Mouse (Mus musculus) liver, embryonic 15.5 days (tissue): Measurements from ENCODE around the gene Kctd12b. TPM values are rescaled to one million over a fixed set of nuclear protein-coding genes. Genes with fewer than 3 reads are reported as not detected.
"Not testable (repeated sequence)": the region's sequence is repeated elsewhere in the genome, so short reads cannot be mapped to it uniquely, and the experiment has no call there.

Experiments used
- ATAC-seq: fragments of 200-750 bp; cut with Nextera tagmentation; 2 replicates; pipeline ENCODE4 v1.8.0; 2017; ENCODE audit warnings: moderate number of reproducible peaks, mild to moderate bottlenecking, moderate library complexity; ENCODE audit not compliant: insufficient read depth
- H3K27ac ChIP-seq: fragments of 300-500 bp; sonication (generic); replicated peaks from 2 replicates; pipeline ENCODE4 v1.5.1; 2015; ENCODE audit warnings: mild to moderate bottlenecking, inconsistent platforms
- H3K27me3 ChIP-seq: fragments of 300-500 bp; sonication (generic); 2 replicates; pipeline ENCODE4 v1.6.1; 2015; ENCODE audit warnings: mild to moderate bottlenecking, inconsistent platforms
- H3K36me3 ChIP-seq: fragments of 300-500 bp; sonication (generic); replicated peaks from 2 replicates; pipeline ENCODE4 v1.6.1; 2015; ENCODE audit warnings: moderate library complexity, mild to moderate bottlenecking, inconsistent platforms
- H3K4me1 ChIP-seq: fragments of 300-500 bp; sonication (generic); replicated peaks from 2 replicates; pipeline ENCODE4 v1.6.1; 2015; ENCODE audit warnings: inconsistent platforms
- H3K4me2 ChIP-seq: fragments of 300-500 bp; sonication (generic); 2 replicates; pipeline ENCODE4 v1.6.1; 2015; ENCODE audit warnings: moderate library complexity, mild to moderate bottlenecking, inconsistent platforms
- H3K4me3 ChIP-seq: fragments of 300-500 bp; sonication (generic); replicated peaks from 2 replicates; pipeline ENCODE4 v1.5.1; 2015; ENCODE audit warnings: mild to moderate bottlenecking, inconsistent platforms
- H3K9ac ChIP-seq: fragments of 300-500 bp; sonication (generic); 2 replicates; pipeline ENCODE4 v1.6.1; 2015; ENCODE audit warnings: moderate library complexity, mild to moderate bottlenecking, inconsistent platforms
- H3K9me3 ChIP-seq: fragments of 300-500 bp; sonication (generic); replicated peaks from 2 replicates; pipeline ENCODE4 v1.6.1; 2016; ENCODE audit warnings: inconsistent platforms
- WGBS: fragments of 180-500 bp; shearing (Covaris S2); methylation state at CpG from one replicate; pipeline ENCODE4 v1.1.7; 2015; ENCODE audit warnings: mixed read lengths; ENCODE audit not compliant: insufficient replicate concordance; 5-methylcytosine and 5-hydroxymethylcytosine counted together
- polyA plus RNA-seq: library from polyadenylated mRNA; unstranded; fragments of >200 nt; fragmentation: Nextera tagmentation; extraction: Ambion mirVana; gene quantifications from 2 replicates; pipeline ENCODE4 v1.2.1, GENCODE M21; 2015

The Kctd12b gene
- 0.66 and 0.67 TPM in 2 replicates for polyA plus RNA-seq

DNA sequence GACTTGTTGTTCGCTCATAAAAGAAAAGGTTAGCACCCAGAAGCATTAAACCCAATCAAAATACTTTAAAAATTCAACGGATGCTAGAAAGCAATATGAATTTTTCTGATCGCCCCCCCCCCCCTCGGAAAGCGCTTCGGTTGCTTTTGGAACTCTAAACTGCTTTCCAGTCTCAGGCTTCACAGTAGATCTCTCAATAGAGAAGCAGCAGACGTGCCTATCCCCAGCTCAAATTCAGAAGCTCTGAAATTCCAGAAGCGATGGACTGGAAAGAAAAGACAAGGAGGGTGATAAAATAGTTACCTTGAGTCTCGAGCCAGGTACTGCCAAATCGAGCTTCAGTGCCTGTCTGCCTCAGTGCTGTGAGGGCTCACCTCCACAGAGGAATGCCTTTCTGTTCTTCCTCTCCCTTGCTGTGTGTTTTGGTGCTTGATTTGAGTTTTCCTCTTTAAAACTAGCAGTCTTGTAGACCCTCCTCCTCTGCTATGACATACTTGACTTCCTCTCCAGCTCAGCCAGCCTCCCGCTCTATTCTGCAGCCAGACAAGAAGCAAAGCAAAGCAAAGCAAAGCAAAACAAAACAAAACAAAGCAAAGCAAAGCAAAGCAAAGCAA, at the start of gene Kctd12b:
TSS of gene Kctd12b (minus strand) at position 610 of the 614 bp plus-strand sequence.
- H3K4me2 ChIP-seq = peak within 1 kb of the TSS; percentile 10; the same call in 1 of the 2 replicates
- H3K4me1 ChIP-seq = no peaks in the 10 kb centered on the region
- H3K4me3 ChIP-seq = peak within 1 kb of the TSS; percentile 7
- H3K27ac ChIP-seq = no peak within 1 kb of the TSS
- no peak within 1 kb of the TSS for H3K9ac ChIP-seq
- no peaks in the 10 kb centered on the region for H3K27me3 ChIP-seq
- no peaks in the 10 kb centered on the region for H3K36me3 ChIP-seq
- no peak for ATAC-seq
- H3K9me3 ChIP-seq = no peaks in the 10 kb centered on the region
- WGBS = 21% methylated on average over 11 of the region's 11 CpGs

DNA sequence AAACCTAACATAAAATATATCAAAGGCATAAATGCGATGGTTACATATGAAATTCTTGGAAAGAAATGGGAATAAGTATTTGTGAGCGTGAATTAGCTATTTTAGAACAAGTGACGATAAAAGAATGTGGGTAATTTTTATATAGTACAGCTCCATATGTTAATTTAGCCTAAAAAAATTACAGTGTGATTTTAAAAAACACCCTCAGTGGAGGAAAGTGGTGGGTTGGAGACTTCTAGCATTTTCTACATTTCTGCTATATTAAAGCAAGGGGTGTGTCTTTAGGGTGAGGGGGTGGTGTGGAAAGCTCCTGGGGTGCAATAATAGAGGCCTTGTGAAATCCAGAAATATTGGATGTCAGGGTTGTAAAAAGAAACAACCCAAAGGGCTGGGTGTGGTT, 46.3 kb upstream of the Kctd12b start:
- no peak for ATAC-seq
- Histone ChIP-seq H3K27ac (no peak overlapping the region), H3K4me1 (no peaks in the 10 kb centered on the region), H3K4me3 (no peak overlapping the region), H3K9me3 (no peaks in the 10 kb centered on the region), H3K36me3 (no peaks in the 10 kb centered on the region), H3K9ac (no peak overlapping the region), H3K27me3 (no peaks in the 10 kb centered on the region), H3K4me2 (no peak overlapping the region)
- 66% methylated on average over 3 of the region's 3 CpGs for WGBS

DNA sequence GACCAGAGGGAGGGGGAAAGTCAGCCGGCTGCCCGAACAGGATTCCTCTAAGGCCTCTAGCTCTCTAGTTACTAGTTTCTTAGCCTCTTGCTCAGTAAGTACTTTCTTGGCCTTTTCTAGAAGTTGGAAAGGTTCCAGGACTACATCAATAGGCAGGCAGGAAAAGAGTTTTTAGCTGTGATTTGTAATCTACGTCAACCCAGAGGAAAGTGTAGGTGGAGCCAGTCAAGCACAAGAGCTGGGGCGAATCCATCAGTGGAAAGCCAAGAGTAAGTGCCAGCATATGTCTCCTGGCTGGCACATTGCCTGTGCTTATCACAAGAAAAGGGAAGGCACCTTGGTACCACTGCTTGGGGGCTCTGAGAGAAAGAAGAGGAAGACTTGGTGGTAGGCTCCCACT, 39.5 kb upstream of the Kctd12b start:
- Histone ChIP-seq H3K4me2 (no peak overlapping the region), H3K27ac (no peak overlapping the region), H3K9me3 (no peaks in the 10 kb centered on the region), H3K36me3 (no peaks in the 10 kb centered on the region), H3K4me3 (no peak overlapping the region), H3K9ac (no peak overlapping the region), H3K4me1 (no peaks in the 10 kb centered on the region), H3K27me3 (no peaks in the 10 kb centered on the region)
- WGBS = 63% methylated on average over 4 of the region's 4 CpGs
- ATAC-seq = no peak

DNA sequence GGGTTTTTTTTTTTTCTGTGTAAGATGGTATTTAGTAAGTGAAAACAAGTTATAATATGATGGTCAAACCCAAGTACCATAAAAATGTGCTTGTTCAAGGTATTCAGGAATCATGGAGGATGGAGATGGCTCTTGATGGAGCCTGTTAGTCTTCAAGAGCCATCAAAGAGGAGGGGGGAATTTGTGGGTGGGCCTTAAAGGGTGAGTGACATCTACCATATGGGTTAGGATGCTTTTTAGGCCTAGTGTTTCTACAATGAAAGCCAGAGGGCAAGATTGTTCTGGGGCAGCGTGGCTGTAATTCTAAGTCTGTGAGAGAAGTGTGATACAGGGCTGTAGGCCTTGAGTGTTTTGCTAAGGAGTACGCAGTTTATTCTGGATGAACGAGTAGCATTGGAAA, 28.2 kb upstream of the Kctd12b start:
- 56% methylated on average over 3 of the region's 3 CpGs for WGBS
- Histone ChIP-seq H3K4me1 (no peaks in the 10 kb centered on the region), H3K9ac (no peak overlapping the region), H3K36me3 (no peaks in the 10 kb centered on the region), H3K4me2 (peak overlapping the region; percentile 46), H3K27me3 (no peaks in the 10 kb centered on the region), H3K9me3 (no peaks in the 10 kb centered on the region), H3K27ac (no peak overlapping the region), H3K4me3 (peak overlapping the region; percentile 62; the same call in 1 of the 2 replicates)
- ATAC-seq = no peak

DNA sequence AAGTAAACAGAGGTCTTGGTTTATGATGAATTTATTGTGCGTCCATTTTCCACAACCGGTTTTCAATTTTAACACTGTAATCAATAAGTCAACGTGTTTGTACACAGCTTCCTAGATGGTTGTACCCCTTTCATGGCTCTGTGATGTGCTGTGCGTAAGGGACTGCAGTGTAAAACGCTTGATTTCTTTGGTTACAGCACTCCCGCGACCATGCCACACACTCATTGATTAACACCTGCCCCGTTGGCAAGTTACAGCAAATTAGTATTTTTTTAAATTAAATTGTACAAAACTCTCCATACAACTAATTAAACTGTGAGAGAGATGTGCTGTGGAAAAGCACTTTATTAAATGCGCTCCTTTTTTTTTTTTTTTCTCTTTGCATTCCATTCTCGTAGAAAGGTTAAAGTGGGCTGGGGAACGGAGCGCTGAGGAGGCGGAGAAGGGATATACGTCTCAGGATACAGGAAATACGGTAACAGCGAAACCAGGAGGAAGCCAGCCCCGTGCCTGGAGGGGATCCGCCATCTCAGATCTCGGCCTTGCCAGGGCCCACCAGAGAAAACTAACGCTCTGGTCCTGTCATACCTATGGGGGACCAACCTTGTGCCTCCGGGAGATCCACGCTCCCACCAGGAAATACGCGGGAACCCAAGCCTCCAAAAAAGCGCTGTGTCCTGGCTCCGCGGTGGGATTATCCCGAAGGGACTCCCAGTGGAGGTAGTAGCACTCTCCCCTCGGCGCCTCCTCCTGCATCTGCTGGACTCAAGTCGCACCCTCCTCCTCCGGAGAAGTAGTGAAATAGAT, 27.1 kb upstream of the Kctd12b start, which contains the start of gene Nbdy:
TSS of gene Nbdy (plus strand) at position 481 of the 807 bp plus-strand sequence.
- no peaks in the 10 kb centered on the region for H3K27me3 ChIP-seq
- H3K27ac ChIP-seq = no peak within 1 kb of the TSS
- H3K9me3 ChIP-seq = no peaks in the 10 kb centered on the region
- H3K36me3 ChIP-seq = no peaks in the 10 kb centered on the region
- peak within 1 kb of the TSS; percentile 51 for H3K9ac ChIP-seq
- H3K4me3 ChIP-seq = peak within 1 kb of the TSS; percentile 62
- peak; percentile 68 for ATAC-seq
- no peaks in the 10 kb centered on the region for H3K4me1 ChIP-seq
- peak within 1 kb of the TSS; percentile 59 for H3K4me2 ChIP-seq
- 10% methylated on average over 32 of the region's 32 CpGs for WGBS

DNA sequence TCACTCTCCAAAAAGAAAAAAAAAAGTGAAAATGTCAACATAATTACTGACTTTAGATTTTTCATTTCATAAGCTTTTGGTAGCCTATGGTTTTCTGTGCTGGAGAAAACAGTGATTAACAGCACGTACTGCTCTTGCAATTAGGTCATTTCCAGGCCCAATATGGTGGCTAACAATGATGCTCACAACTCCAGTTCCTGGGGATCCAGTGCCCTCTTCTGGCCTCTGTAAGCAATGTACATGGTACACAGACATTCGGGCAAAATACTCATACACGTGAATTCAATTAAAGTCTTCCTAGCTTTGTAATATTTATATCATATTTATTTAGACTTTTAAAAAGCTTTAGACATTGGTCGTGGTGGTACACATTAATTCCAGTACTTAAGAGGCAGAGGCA, 23.4 kb upstream of the Kctd12b start:
- Histone ChIP-seq H3K27ac (no peak overlapping the region), H3K9me3 (no peaks in the 10 kb centered on the region), H3K27me3 (no peaks in the 10 kb centered on the region), H3K36me3 (no peaks in the 10 kb centered on the region), H3K4me1 (no peaks in the 10 kb centered on the region), H3K9ac (no peak overlapping the region), H3K4me3 (no peak overlapping the region), H3K4me2 (no peak overlapping the region)
- no peak for ATAC-seq
- 33% methylated on average over 4 of the region's 4 CpGs for WGBS

DNA sequence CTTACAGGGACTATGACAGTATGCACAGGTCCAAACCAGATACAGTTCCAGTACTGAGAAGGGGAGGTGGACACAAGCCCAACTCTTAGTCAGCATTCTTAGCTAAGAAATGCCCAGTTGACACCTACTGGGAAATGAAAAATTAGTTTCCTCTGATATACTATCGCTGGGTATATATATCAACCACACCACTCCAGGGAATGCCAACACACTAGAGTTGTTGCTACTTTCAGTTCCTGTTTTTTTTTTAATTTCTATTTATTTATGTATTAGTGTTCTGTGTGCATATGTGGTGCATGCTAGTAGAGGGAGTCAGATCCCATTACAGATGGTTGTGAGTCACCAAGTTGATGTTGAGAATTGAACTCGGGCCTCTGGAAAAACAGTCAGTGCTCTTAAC, 20.5 kb upstream of the Kctd12b start:
- no peak for ATAC-seq
- H3K4me1 ChIP-seq = no peaks in the 10 kb centered on the region
- H3K36me3 ChIP-seq = no peaks in the 10 kb centered on the region
- no peaks in the 10 kb centered on the region for H3K9me3 ChIP-seq
- H3K9ac ChIP-seq = no peak overlapping the region
- WGBS = 64% methylated on average over 2 of the region's 2 CpGs
- no peaks in the 10 kb centered on the region for H3K27me3 ChIP-seq
- no peak overlapping the region for H3K4me3 ChIP-seq
- no peak overlapping the region for H3K4me2 ChIP-seq
- H3K27ac ChIP-seq = no peak overlapping the region

DNA sequence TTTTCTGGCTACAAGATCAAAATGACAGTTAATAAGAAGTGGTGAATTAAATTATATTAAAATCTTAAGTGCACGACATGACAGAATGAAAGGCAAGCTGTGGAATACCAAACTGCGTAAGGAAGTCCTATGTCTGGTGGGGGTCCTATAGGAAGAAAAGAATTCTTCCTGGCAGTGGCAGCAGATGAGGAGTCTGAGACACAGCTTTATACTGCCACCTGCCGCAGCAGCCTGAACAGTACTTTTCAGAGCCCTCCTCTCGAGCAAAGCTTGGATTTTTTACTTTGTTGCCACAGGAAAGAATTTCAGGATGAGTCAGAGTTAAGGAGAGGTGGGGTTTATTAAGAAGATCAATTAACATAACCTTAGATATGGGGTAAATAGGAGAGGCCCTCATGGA, 11.5 kb upstream of the Kctd12b start:
- Histone ChIP-seq H3K4me1 (no peaks in the 10 kb centered on the region), H3K36me3 (no peaks in the 10 kb centered on the region), H3K9ac (no peak overlapping the region), H3K4me3 (no peak overlapping the region), H3K9me3 (no peaks in the 10 kb centered on the region), H3K27me3 (no peaks in the 10 kb centered on the region; the same call in 1 of the 2 replicates), H3K4me2 (no peak overlapping the region), H3K27ac (no peak overlapping the region)
- 29% methylated on average over 4 of the region's 4 CpGs for WGBS
- ATAC-seq = no peak

DNA sequence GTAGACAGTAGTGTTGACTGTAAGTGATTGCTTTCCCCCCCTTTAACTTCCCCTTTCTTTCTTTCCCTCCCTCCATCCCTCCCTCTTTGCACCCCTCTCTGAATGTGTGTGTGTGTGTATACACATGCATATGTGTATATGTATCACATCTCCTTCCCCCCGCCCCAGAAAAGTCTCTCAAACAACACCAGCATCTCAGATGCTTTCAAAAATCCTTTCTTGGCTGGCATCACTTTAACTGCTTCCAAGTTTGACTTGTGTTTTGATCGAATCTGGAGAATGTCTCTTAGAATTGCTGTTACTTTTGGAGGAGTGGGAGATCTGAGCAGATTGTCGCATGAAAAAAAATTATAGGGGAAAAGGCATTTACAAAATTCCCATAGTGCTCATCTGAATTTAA, 4.3 kb upstream of the Kctd12b start:
- WGBS = 58% methylated on average over 3 of the region's 3 CpGs
- Histone ChIP-seq H3K4me1 (no peaks in the 10 kb centered on the region), H3K9me3 (no peaks in the 10 kb centered on the region), H3K27ac (no peak overlapping the region), H3K4me3 (no peak overlapping the region), H3K36me3 (no peaks in the 10 kb centered on the region), H3K4me2 (no peak overlapping the region), H3K27me3 (no peaks in the 10 kb centered on the region), H3K9ac (no peak overlapping the region)
- ATAC-seq = no peak

DNA sequence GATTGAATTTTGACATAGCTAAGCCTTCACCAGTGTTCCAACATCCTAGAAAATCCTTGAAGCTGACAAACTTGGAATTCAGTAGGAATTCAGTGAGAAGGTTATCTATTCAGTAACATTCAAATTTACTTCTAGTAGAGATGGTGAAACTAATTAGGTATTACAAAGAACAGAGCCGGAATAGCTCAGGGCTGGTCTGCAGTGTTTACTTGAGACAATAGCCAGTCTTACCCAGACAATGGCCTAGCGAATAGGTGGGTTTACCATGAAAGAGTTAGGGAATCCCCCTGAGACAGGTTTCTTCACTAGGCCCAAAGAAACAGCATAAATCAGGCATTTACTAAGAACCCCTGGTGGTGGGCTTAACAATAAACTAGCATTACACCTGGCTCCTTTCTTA, 28.0 kb downstream of the Kctd12b start:
- H3K27me3 ChIP-seq, H3K27ac ChIP-seq, H3K4me3 ChIP-seq, H3K9ac ChIP-seq, H3K4me1 ChIP-seq, H3K9me3 ChIP-seq, H3K4me2 ChIP-seq, H3K36me3 ChIP-seq, ATAC-seq: not testable (repeated sequence)
- WGBS = 54% methylated on average over 2 of the region's 2 CpGs

DNA sequence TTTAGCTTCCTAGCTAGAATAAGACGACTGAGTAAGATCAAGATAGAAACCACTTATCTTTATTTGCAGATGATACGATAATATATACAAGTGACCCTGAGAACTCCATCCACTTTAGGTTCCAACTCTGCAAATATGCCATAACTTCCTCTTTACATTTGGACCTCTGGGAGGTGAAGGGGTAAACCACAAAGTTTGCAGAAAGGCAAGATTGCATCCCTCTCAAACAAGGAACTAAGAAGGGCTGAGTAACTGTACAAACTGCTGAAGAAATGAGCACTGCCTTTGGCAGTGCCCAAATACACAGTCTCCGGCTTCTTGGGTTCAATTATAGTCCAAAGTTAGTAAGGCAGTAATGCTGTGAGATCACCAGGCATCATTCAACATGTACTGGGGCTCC, 31.3 kb downstream of the Kctd12b start:
- no peak for ATAC-seq
- Histone ChIP-seq H3K4me1 (no peaks in the 10 kb centered on the region), H3K9ac (no peak overlapping the region), H3K27me3 (no peaks in the 10 kb centered on the region), H3K36me3 (no peaks in the 10 kb centered on the region), H3K27ac (no peak overlapping the region), H3K9me3 (no peaks in the 10 kb centered on the region), H3K4me3 (no peak overlapping the region), H3K4me2 (no peak overlapping the region)
- WGBS = 29% methylated on average over 3 of the region's 3 CpGs
